Mouse (Mus musculus): ENCODE measurements around the gene Pak4. TPM values are rescaled to one million over a fixed set of nuclear protein-coding genes. Genes with fewer than 3 reads are reported as not detected.
A peak's percentile ranks its signal among the peaks of the same experiment; 100 is the strongest.
"Not testable (repeated sequence)": the region's sequence is repeated elsewhere in the genome, so short reads cannot be mapped to it uniquely, and the experiment has no call there.

Pak4 gene
- total RNA-seq, 2 experiments from 2014 or later, result 21.4 to 25.2 TPM

DNA sequence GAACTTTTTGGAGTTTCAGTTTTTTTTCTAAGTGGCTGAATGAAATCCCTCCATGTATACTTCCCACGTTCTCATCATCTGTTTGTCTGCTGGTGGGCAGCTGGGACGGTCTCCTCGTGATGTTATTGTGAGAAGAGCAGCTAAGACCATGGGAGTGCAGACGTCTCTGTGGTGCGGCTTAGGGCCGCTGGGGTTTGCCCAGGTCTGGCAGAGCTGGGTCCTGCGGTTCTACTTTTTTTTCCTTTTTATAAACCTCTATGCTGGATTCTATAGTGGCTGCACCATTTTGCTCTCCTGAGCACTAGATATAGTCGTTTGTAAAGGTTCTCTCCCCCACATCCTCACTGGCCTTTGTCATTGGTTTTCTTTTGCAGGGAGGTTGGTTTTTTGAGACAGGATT, 86.5 kb downstream of the Pak4 start:
- DNase-seq (ENCODE audit: low spot score in 2 of 2), result no peak

DNA sequence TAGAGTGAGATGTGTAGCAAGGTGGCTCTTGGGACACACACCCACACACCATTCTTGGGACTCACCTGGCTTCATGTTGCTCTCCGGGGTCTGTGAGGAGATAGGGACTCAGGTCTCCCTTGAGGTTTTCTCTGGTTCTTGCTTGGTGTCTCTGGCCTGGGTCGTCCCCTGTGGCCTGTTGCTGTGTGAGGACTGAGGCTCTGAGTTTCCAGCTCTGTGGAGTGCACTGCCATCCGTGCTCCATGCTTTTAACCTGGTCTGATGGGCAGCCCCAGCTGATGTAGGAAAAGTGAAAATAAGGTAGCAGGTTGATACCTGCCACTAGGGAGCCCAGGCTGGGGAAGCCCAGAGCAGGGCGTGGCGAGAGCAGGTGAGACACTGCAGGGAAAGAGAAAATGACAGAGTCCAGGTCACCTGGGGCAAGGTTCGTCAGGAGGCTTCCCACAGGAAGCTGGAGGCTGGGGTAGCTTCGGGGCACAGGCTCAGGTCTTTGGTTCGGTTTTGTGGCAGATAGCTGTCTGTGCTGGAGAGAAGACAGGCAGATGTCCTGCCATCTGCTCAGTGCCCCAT, 87.5 kb downstream of the Pak4 start, which contains the start of gene Ifnl2:
Ifnl2 (minus strand) TSS at position 51 of the 570 bp plus-strand sequence.
- DNase-seq (ENCODE audit: low spot score in 2 of 2), result not testable (repeated sequence)

DNA sequence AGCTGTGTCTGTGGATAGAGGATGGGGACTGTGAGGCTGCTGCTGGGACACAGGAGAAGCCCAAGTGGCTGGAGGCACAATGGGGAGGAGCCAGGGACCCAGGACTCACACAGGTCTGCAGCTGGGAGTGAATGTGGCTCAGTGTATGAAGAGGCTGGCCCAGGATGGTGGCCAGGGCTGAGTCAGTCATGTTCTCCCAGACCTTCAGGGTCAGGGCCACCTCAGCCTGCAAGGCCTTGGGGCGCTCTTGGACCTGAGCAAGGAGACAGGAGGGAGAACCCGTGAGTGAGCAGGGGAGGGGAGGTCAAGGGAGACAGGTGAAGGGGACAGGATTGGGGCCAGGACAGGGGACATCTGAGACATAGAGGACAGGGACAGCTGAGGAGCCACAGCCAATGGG, 88.9 kb downstream of the Pak4 start:
- peak in 1 of 2 experiments; percentile 18 for DNase-seq (ENCODE audit: low spot score in 2 of 2)

Small RNA genes within 50 kb of the gene (microRNA-seq; reads per million reads assigned to microRNA genes)
- gene Mir7049 (ENCODE audit: borderline number of aligned reads in 2 of 2), result 2.4 to 3.3 reads per million in 2 experiments

Other genes starting within 250 kb of the Pak4 start
- gene Rps16, start 247.5 kb downstream of the Pak4 start, total RNA-seq (2021), result 100 to 1,000 TPM; 983 to 986 TPM
- gene Plekhg2, start 225.6 kb downstream of the Pak4 start, total RNA-seq (2021), result 10 to 100 TPM; 14.4 to 22.2 TPM
- 10 to 100 TPM; 15.5 to 16.5 TPM for gene Zfp36, start 217.9 kb downstream of the Pak4 start, total RNA-seq (2021)
- 10 to 100 TPM; 36.9 to 37.0 TPM for gene Med29, start 205.5 kb downstream of the Pak4 start, total RNA-seq (2021)
- 10 to 100 TPM; 76.7 to 86.6 TPM for gene Paf1, start 205.2 kb downstream of the Pak4 start, total RNA-seq (2021)
- gene Gmfg, start 160.7 kb downstream of the Pak4 start, total RNA-seq (2021), result 1 to 10 TPM; 8.0 to 9.5 TPM
- 10 to 100 TPM; 10.7 to 13.1 TPM for gene Lrfn1, start 146.2 kb downstream of the Pak4 start, total RNA-seq (2021)
- not detected for gene Ifnl2, start 87.7 kb downstream of the Pak4 start, total RNA-seq (2021)
- gene Ifnl3, start 75.3 kb downstream of the Pak4 start, total RNA-seq (2021), result not detected
- not detected for gene Sycn, start 57.3 kb downstream of the Pak4 start, total RNA-seq (2021)
- gene Nccrp1, start 50.9 kb downstream of the Pak4 start, total RNA-seq (2021), result not detected
- 10 to 100 TPM; 67.9 to 72.7 TPM for gene Samd4b, start within 50 bp of the Pak4 start, total RNA-seq (2021)
- not detected for gene Acp7, start 33.1 kb upstream of the Pak4 start, total RNA-seq (2021)
- 1 to 10 TPM; 1.8 TPM for gene Fbxo27, start 94.7 kb upstream of the Pak4 start, total RNA-seq (2021)
- gene Fbxo17, start 118.6 kb upstream of the Pak4 start, total RNA-seq (2021), result 1 to 10 TPM; 2.4 to 2.8 TPM
- 10 to 100 TPM; 72.4 to 79.4 TPM for gene Mrps12, start 143.6 kb upstream of the Pak4 start, total RNA-seq (2021)
- 10 to 100 TPM; 15.6 to 17.2 TPM for gene Sars2, start 143.8 kb upstream of the Pak4 start, total RNA-seq (2021)
- not detected for gene Ccer2, start 158.0 kb upstream of the Pak4 start, total RNA-seq (2021)
- gene Sirt2, start 168.6 kb upstream of the Pak4 start, total RNA-seq (2021), result 10 to 100 TPM; 78.1 to 86.7 TPM
- 10 to 100 TPM; 44.0 to 55.4 TPM for gene Nfkbib, start 169.3 kb upstream of the Pak4 start, total RNA-seq (2021)
- 1 to 10 TPM; 2.6 to 3.2 TPM for gene Rinl, start 190.8 kb upstream of the Pak4 start, total RNA-seq (2021)
- 100 to 1,000 TPM; 327 to 346 TPM for gene Hnrnpl, start 210.4 kb upstream of the Pak4 start, total RNA-seq (2021)
- 100 to 1,000 TPM; 474 to 780 TPM for gene Ech1, start 227.0 kb upstream of the Pak4 start, total RNA-seq (2021)
- 10 to 100 TPM; 10.3 to 14.0 TPM for gene Lgals4, start 235.7 kb upstream of the Pak4 start, total RNA-seq (2021)

All from adrenal gland, adult 18-20 months (tissue).